Mouse (Mus musculus) E14TG2a.4 (cell line): ENCODE measurements around the gene Tdgf1.

Experiments
- H3K27me3 ChIP-seq: 2 replicates; pipeline ENCODE4 v1.6.1; 2014; ENCODE audit warnings: low read length, control low read depth; ENCODE audit not compliant: insufficient read depth
- H3K36me3 ChIP-seq: 2 replicates; pipeline ENCODE4 v1.6.1; 2014; ENCODE audit warnings: low read length, control low read depth; ENCODE audit not compliant: insufficient read depth
- H3K4me1 ChIP-seq: replicated peaks from 2 replicates; pipeline ENCODE4 v1.6.1; 2014; ENCODE audit warnings: low read depth, low read length, control low read depth
- H3K4me3 ChIP-seq: replicated peaks from 2 replicates; pipeline ENCODE4 v1.5.1; 2014; ENCODE audit warnings: mild to moderate bottlenecking, low read length
- H3K9me3 ChIP-seq: 2 replicates; pipeline ENCODE4 v1.6.1; 2014; ENCODE audit warnings: low read length, control low read depth
- CTCF ChIP-seq: conservative IDR thresholded peaks from 2 replicates; pipeline ENCODE4 v1.5.1; 2014; ENCODE audit warnings: low read length
- NANOG ChIP-seq: IDR thresholded peaks from 2 replicates; pipeline ENCODE4 v1.6.1; 2014; ENCODE audit warnings: borderline replicate concordance, low read length, mixed read lengths
- POU5F1 ChIP-seq: IDR thresholded peaks from 2 replicates; pipeline ENCODE4 v1.6.1; 2014; ENCODE audit warnings: low read length, borderline replicate concordance

Gene Tdgf1

DNA sequence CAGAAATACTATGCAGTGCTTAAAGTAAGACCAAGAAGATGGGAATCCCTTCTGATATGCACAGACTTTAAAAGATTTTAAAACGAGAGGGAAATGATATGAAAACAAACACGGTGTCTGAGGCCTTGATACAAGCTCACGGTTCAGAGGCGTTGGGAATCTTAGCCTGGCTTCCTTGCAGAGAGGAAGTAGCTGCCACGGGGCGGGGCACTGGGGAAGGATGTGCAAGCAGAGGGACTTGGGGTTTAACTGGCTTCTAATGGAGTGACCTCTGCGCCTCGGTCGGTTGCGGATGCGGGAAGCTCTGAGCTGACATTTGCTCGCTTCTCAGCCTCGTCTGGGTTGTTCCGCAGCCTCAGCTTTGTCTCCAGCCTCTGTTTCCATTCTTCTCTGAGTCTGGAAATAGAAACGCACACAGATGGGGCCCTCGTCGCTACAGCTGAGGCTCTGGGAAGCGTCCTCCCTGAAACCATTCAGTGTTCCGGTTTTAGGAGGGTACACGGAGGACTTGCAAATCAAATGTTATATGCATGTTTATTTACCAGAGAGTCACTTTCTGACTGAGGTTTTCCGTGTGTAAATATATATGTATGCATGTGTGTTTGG is 31.2 kb downstream of the Tdgf1 start:
- TF ChIP-seq CTCF, result no peak
- no peak for TF ChIP-seq POU5F1
- TF ChIP-seq NANOG, result no peak
- Histone ChIP-seq H3K27me3 (peaks cover 16% of the 10 kb centered on the region), H3K36me3 (no peaks in the 10 kb centered on the region), H3K4me1 (peaks cover 27% of the 10 kb centered on the region), H3K9me3 (no peaks in the 10 kb centered on the region), H3K4me3 (peak overlapping the region; percentile 45)

- H3K9me3 ChIP-seq, result peaks cover 25% of the 10 kb centered on the region
These were observed 36.5 kb downstream of the Tdgf1 start for GRCm38 (mm10) chr9:110909371-110909967.

GRCm38 (mm10) chr9:110908631-110909016 is 37.3 kb downstream of the Tdgf1 start:
- H3K36me3 ChIP-seq, result no peaks in the 10 kb centered on the region
- TF ChIP-seq POU5F1 (no peak), NANOG (no peak), CTCF (no peak)
- peaks cover 25% of the 10 kb centered on the region for H3K9me3 ChIP-seq
- H3K4me1 ChIP-seq, result 0 out of 2 replicates have a peak, but pooled peaks cover 3% of the 10 kb centered on the region
- H3K27me3 ChIP-seq, result peaks cover 7% of the 10 kb centered on the region; the same call in 1 of the 2 replicates
- H3K4me3 ChIP-seq, result no peak overlapping the region

More at GRCm38 (mm10) chr9:110909371-110909967, 36.5 kb downstream of the Tdgf1 start:
- Histone ChIP-seq H3K4me1 (peaks cover 4% of the 10 kb centered on the region), H3K36me3 (no peaks in the 10 kb centered on the region), H3K4me3 (no peak overlapping the region), H3K27me3 (0 out of 2 replicates have a peak, but pooled peaks cover 2% of the 10 kb centered on the region)
- TF ChIP-seq NANOG (no peak), CTCF (no peak)

DNA sequence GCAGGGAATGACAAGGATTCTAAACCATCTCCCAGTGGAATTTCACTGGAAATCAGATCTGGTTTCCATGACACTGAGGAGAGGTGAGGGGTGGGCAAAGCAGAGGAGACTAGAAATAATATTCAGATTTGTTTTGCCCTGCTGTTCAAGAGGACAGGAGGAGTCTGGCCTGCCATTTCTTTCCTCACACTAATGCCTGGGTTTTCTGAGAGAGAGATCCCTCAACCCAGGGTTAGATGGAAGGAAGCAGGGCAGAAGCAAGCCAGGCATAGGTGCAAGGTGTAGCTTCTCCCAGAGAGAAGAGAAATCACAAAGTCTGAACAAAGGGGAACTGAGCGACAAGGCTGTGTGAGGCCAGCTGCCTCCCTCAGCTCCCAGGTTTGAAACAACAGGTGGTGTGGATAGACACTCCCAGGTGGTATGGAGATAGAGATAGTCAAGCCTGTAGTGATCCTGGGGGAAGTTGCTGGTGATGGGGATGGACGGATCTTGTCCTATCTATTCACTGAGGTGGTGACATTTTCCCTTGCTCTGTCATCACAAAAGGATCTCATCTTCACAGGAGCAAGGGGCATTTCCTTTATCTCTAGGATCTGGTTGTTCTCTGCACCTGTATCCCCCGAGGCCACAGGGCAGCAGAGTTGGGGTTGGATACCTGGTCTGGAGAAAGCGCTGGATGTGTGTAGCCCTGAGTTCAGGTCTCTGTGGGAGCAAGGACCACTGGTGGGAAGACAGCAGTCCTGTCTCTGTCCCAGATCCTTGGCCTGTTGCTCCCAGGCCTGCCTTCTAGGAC is 37.9 kb downstream of the Tdgf1 start:
- H3K4me3 ChIP-seq, result no peak overlapping the region
- 0 out of 2 replicates have a peak, but pooled peaks cover 3% of the 10 kb centered on the region for H3K4me1 ChIP-seq
- H3K9me3 ChIP-seq, result peaks cover 25% of the 10 kb centered on the region
- TF ChIP-seq POU5F1, result no peak
- no peak for TF ChIP-seq NANOG
- no peak for TF ChIP-seq CTCF
- H3K27me3 ChIP-seq, result peaks cover 9% of the 10 kb centered on the region; the same call in 1 of the 2 replicates
- H3K36me3 ChIP-seq, result no peaks in the 10 kb centered on the region

GRCm38 (mm10) chr9:110907201-110907837 is 38.6 kb downstream of the Tdgf1 start:
- peaks cover 9% of the 10 kb centered on the region; the same call in 1 of the 2 replicates for H3K27me3 ChIP-seq
- TF ChIP-seq POU5F1, result no peak
- TF ChIP-seq CTCF, result no peak
- no peak for TF ChIP-seq NANOG
- H3K9me3 ChIP-seq, result peaks cover 25% of the 10 kb centered on the region
- 0 out of 2 replicates have a peak, but pooled peaks cover under 1% of the 10 kb centered on the region for H3K4me1 ChIP-seq
- no peak overlapping the region for H3K4me3 ChIP-seq
- no peaks in the 10 kb centered on the region for H3K36me3 ChIP-seq

GRCm38 (mm10) chr9:110902271-110902670 is 43.7 kb downstream of the Tdgf1 start:
- Histone ChIP-seq H3K9me3 (peaks cover 15% of the 10 kb centered on the region), H3K27me3 (peaks cover 9% of the 10 kb centered on the region; the same call in 1 of the 2 replicates), H3K4me1 (0 out of 2 replicates have a peak, but pooled peaks cover 6% of the 10 kb centered on the region), H3K4me3 (no peak overlapping the region), H3K36me3 (peaks cover 25% of the 10 kb centered on the region)
- no peak for TF ChIP-seq POU5F1

DNA sequence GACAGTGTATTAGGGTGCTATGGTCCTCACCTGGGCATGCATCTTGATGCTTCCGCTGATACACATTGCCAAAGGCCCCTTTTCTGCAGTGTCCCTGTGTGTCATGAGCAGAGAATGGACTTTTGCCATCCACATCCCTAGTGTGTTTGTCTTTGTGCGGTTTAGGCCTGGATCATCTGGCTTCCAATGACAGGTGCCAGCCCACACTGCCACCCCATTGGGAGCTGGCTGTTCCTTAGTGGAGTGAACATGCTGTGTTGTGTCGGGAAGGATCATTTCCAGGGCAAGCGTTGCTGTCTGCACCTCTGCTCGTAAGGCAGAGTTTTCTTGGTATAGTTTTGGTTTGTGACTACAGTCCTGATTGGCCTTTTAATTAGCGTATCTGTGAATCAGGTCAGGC is 44.8 kb downstream of the Tdgf1 start:
- H3K9me3 ChIP-seq, result peaks cover 4% of the 10 kb centered on the region; the same call in 1 of the 2 replicates
- H3K36me3 ChIP-seq, result peaks cover 25% of the 10 kb centered on the region
- TF ChIP-seq CTCF (no peak), NANOG (no peak), POU5F1 (no peak)
- no peak overlapping the region for H3K4me3 ChIP-seq
- peaks cover 13% of the 10 kb centered on the region for H3K4me1 ChIP-seq
- H3K27me3 ChIP-seq, result peaks cover 9% of the 10 kb centered on the region; the same call in 1 of the 2 replicates

- H3K9me3 ChIP-seq, result no peaks in the 10 kb centered on the region
- peaks cover 31% of the 10 kb centered on the region for H3K36me3 ChIP-seq
- H3K4me3 ChIP-seq, result no peak overlapping the region
- H3K27me3 ChIP-seq, result peaks cover 8% of the 10 kb centered on the region; the same call in 1 of the 2 replicates
- peaks cover 27% of the 10 kb centered on the region for H3K4me1 ChIP-seq
- TF ChIP-seq CTCF (no peak), NANOG (no peak), POU5F1 (no peak)
These were observed 46.4 kb downstream of the Tdgf1 start for GRCm38 (mm10) chr9:110899451-110900008.
